Comparison of ENCODE assay signal across 22 mouse cellular contexts in the genomic region with DNA sequence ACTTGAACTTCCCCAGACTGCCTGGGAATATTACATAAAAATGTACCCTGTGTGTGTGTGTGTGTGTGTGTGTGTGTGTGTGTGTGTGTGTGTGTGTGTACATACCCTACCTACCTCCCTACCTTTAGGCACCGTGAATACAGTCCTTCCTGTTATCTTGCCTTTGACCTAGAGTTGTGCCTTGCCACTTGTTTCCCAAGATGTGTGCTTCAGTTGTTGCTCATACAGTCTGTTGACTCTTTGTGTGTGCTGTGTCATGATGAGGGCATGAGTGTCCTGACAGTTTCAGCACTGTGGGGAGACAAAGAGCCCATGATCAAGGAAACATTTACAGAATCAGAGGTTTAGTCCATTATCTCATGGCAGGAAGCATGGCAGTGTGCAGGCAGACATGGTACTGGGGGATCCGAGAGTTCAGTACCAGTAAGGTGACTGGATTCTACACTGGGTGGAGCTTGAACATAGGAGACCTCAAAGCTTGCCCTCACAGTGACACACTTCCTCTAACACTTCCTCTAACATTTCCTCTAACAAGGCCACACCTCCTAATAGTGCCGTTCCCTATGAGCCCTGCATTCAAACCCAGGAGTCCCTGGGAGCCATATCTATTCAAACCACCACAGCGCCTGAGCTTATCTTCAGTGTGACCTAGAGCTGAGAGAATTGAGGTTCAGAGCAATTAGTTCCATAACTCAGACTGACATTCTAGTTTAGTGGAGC. TPM values are rescaled to one million over a fixed set of nuclear protein-coding genes. Genes with fewer than 3 reads are reported as not detected.
DNase-seq lines count a peak whose midpoint lies in the region; ATAC-seq and TF ChIP-seq lines count a peak whose summit lies in the region.
"Had no signal": no experiment of that assay in that cellular context is flagged by ENCODE, and none has a peak within 500 bp of the region (broad histone marks: within the 10 kb centered on the region; RNA-seq: fewer than 3 reads in every experiment).

No protein-coding gene starts in this region.

- WGBS in liver, postnatal 0 days (ENCODE audit: insufficient replicate concordance): 57% methylated on average over 4 of the region's 4 CpGs

- H3K9ac ChIP-seq in liver, postnatal 0 days (replicated peaks): no peak overlapping the region
- H3K9ac ChIP-seq: forebrain, embryonic 13.5 days; limb, embryonic 13.5 days; neural tube, embryonic 12.5 days had no signal

- peak; percentile 84 for ATAC-seq in liver, postnatal 0 days
- ATAC-seq: forebrain, embryonic 13.5 days; hindbrain, postnatal 0 days; lung, postnatal 0 days had no signal

- intact Hi-C loops in left cerebral cortex, adult 2 months (cut with DNase I): no loop called here
- intact Hi-C loops in heart, postnatal 10 days (cut with DNase I): no loop called here

- no peaks in the 10 kb centered on the region for H3K27me3 ChIP-seq in liver, postnatal 0 days (ENCODE audit: insufficient read depth, low read length)
- H3K27me3 ChIP-seq: forebrain, embryonic 13.5 days; limb, embryonic 13.5 days; neural tube, embryonic 12.5 days had no signal

- peaks cover 29% of the 10 kb centered on the region for H3K36me3 ChIP-seq in liver, postnatal 0 days (replicated peaks; ENCODE audit: insufficient read depth, low read length)

- no peak for TF ChIP-seq EP300 in liver, postnatal 0 days (IDR thresholded peaks at IDR 0.05; ENCODE audit: low read depth)

- no peak overlapping the region for H3K4me3 ChIP-seq in liver, postnatal 0 days (ENCODE audit: low read depth, low read length)
- H3K4me3 ChIP-seq in left cerebral cortex, adult 2 months: no peak overlapping the region
- H3K4me3 ChIP-seq: forebrain, embryonic 13.5 days; heart, embryonic 10.5 days; limb, embryonic 13.5 days; midbrain, embryonic 10.5 days; neural tube, embryonic 12.5 days had no signal

- H3K4me1 ChIP-seq in liver, postnatal 0 days (ENCODE audit: insufficient read depth): 0 out of 2 replicates have a peak, but pooled peaks cover 2% of the 10 kb centered on the region
- H3K4me1 ChIP-seq: forebrain, embryonic 13.5 days; limb, embryonic 13.5 days; midbrain, embryonic 10.5 days; neural tube, embryonic 12.5 days had no signal

- no peak overlapping the region for H3K4me2 ChIP-seq in liver, postnatal 0 days (ENCODE audit: low read depth, low read length)
- H3K4me2 ChIP-seq: forebrain, embryonic 13.5 days; limb, embryonic 13.5 days; neural tube, embryonic 12.5 days had no signal

- DNase-seq in adipocyte (ENCODE audit: low spot score) (peak; percentile 37), liver (peak; percentile 35)
- no peak for DNase-seq in liver, postnatal 0 days
- DNase-seq in lung, postnatal 10 days: no peak
- no peak for DNase-seq in left cerebral cortex, adult 2 months (ENCODE audit: extremely low spot score in 1 of 2, low spot score in 2 of 2)
- no peak for DNase-seq in urinary bladder, postnatal 14 days (ENCODE audit: low spot score)
- no peak for DNase-seq in heart, postnatal 10 days
- DNase-seq: adrenal gland, postnatal 36 days; cerebellum, adult 9-11 months; embryo, embryonic 11 days; gastrocnemius, postnatal 36 days; kidney, adult 8-10 months; kidney, postnatal 25 days; right cerebral cortex, postnatal 14 days; thymus, adult 18-20 months had no signal

- H3K9me3 ChIP-seq in liver, postnatal 0 days (ENCODE audit: low read length): no peaks in the 10 kb centered on the region
- H3K9me3 ChIP-seq: forebrain, embryonic 13.5 days; heart, embryonic 10.5 days; limb, embryonic 13.5 days; midbrain, embryonic 10.5 days; neural tube, embryonic 12.5 days had no signal

- H3K27ac ChIP-seq in liver, postnatal 0 days (ENCODE audit: low read depth): no peak overlapping the region
- no peak overlapping the region for H3K27ac ChIP-seq in left cerebral cortex, adult 2 months
- H3K27ac ChIP-seq: forebrain, embryonic 13.5 days; heart, embryonic 10.5 days; hindbrain, postnatal 0 days; limb, embryonic 13.5 days; midbrain, embryonic 10.5 days; neural tube, embryonic 12.5 days had no signal

- no peak for TF ChIP-seq CTCF in liver, postnatal 0 days (IDR thresholded peaks at IDR 0.05; ENCODE audit: low read depth)
- TF ChIP-seq CTCF in left cerebral cortex, adult 2 months (IDR thresholded peaks at IDR 0.05): no peak

RNA-seq across cellular contexts. Expression of a gene that starts 7.8 kb away (rescaled TPM):
- 9.0 and 9.9 TPM in 2 replicates for polyA plus RNA-seq in liver, postnatal 0 days (2015; fragmentation: Nextera tagmentation; extraction: Ambion mirVana)
- total RNA-seq in left cerebral cortex, adult 2 months (2021): 10 to 100 TPM; 29.9 to 36.4 TPM
- 10 to 100 TPM; 21.6 to 23.1 TPM for total RNA-seq in heart, postnatal 10 days (2021)

RNA-seq across cellular contexts. Expression of a gene that starts 41.7 kb away (rescaled TPM):
- polyA plus RNA-seq in liver, postnatal 0 days (2015; fragmentation: Nextera tagmentation; extraction: Ambion mirVana): 34.3 and 37.8 TPM in 2 replicates
- total RNA-seq in left cerebral cortex, adult 2 months (2021): 10 to 100 TPM; 41.9 to 57.5 TPM
- 100 to 1,000 TPM; 189 to 208 TPM for total RNA-seq in heart, postnatal 10 days (2021)

RNA-seq across cellular contexts. Expression of a gene that starts 43.8 kb away (rescaled TPM):
- 11.0 and 12.7 TPM in 2 replicates for polyA plus RNA-seq in liver, postnatal 0 days (2015; fragmentation: Nextera tagmentation; extraction: Ambion mirVana)
- total RNA-seq in left cerebral cortex, adult 2 months (2021): 1 to 10 TPM; 1.5 to 1.7 TPM
- total RNA-seq in heart, postnatal 10 days (2021): 1 to 10 TPM; 1.2 TPM

Comparison
In these comparisons a context has a peak if more than half of its experiments do, and no peak if none do; other contexts are left out.
1. DNase-seq: peak in adipocyte (single experiment) and liver (single experiment); none in liver, postnatal 0 days (single experiment), lung, postnatal 10 days (single experiment), left cerebral cortex, adult 2 months (0 of 2), urinary bladder, postnatal 14 days (single experiment) and heart, postnatal 10 days (0 of 2).